Mouse (Mus musculus) liver, adult (tissue): ENCODE results near the gene Plscr3.

Experiments
- GATA4 ChIP-seq: IDR thresholded peaks from 2 replicates; pipeline ENCODE4 v1.6.1; 2014; ENCODE audit warnings: mild to moderate bottlenecking, low read length; ENCODE audit not compliant: insufficient replicate concordance

Gene Plscr3

GRCm38 (mm10) chr11:69872451-69872850 lies 26.3 kb downstream of the Plscr3 start:
- TF ChIP-seq GATA4, result no peak

DNA sequence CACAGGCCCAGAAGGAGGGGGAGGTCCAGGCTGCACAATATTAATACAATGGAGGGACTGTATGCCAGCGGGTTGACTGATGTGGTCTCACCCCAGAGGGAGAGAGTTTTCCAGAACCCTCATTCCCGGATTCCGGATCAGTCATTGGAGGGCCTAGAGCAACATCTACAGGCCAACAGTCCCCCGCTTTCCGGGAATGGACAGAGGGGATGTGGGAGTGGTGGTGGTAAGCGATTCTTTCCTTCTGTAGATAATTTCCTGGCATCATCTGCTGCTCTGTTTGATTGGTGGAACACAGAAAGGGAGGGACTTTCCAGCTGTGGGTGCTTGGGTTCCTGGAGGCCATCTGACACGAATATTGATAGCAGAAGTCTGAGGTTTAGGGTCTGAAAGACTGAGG lies 30.0 kb downstream of the Plscr3 start:
- TF ChIP-seq GATA4, result peak; percentile 9; the same call in 1 of the 2 replicates

DNA sequence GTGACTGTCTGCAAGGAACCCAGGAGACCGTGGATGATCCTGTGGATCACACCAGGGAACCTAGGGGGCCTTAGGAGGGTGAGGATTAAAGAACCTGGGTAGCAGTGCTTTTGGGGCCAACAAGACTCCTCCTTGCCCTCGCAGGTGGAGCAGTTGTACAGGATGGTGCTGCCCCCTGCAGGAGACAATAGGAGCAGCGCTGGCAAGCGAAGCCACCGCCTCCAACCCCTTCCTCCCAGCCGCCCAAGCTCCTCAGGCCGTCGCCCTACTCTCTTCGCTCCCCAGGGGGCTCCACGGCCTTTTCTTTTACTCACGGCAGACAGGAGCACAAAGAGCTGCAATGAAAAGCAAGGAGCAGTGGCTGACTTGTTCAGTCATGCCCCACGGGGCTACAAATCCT lies 30.7 kb downstream of the Plscr3 start:
- TF ChIP-seq GATA4, result no peak

DNA sequence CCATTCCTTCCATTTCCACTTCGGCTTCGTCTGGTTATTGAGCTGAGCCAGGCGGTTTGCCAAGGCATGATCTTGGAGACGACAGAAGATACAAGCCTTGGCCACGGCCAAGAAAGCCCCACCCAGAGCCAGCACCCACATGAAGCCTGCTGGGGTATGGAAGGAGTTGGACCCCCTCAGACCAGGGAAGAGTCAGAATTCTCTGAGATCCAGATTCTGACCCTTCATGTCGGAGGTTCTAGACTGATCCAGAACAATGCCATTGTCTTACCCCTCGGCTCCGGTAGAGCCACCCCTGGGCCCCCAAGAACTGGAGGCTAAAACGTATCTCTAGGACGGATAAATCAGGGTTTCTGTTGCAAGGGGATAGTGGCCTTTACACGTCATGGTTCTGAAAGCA lies 31.7 kb downstream of the Plscr3 start, which contains the start of gene Tmem95:
Gene Tmem95, minus strand, starts transcription at position 141 of the 400 bp plus-strand sequence.
- no peak for TF ChIP-seq GATA4

GRCm38 (mm10) chr11:69878399-69878798 lies 32.2 kb downstream of the Plscr3 start:
- no peak for TF ChIP-seq GATA4

GRCm38 (mm10) chr11:69878952-69879351 lies 32.8 kb downstream of the Plscr3 start:
- TF ChIP-seq GATA4, result no peak

DNA sequence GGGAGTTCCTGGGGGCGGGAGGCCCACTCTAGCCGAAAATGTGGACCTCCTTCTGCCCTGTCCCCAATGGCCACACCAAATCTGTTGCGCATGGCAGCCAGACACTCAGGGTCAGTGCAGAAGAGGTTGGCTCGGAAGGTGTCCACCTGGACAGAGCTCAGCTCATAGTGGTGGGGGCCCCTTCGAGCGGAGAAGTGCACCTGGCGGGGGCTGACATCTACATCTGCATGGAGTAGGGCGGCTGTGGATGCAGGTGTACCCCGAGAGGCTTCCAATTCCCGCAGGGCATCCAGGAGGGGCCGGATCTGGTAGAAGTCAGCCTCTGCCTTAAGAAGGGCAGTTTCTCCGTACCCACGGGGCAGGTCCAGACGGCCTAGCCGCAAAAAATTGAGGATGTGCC lies 33.5 kb downstream of the Plscr3 start:
- no peak for TF ChIP-seq GATA4

DNA sequence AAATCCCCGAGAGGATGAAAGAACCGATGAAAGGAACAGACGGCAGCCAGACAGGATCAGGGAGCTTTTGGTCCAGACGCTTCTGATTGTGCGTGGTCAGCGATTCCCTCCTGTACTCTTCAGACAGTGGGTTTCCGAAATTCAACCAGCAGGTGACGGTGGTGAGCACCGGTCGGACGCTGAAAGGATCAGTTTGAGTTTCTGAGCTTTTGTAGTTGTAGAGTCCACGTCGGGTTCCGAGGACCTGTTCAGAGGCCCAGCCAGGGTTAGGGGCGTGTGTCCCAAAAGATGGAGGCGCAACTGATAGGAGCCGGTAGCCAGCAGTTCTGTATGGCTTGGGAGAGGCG lies 34.3 kb downstream of the Plscr3 start:
- TF ChIP-seq GATA4, result no peak

DNA sequence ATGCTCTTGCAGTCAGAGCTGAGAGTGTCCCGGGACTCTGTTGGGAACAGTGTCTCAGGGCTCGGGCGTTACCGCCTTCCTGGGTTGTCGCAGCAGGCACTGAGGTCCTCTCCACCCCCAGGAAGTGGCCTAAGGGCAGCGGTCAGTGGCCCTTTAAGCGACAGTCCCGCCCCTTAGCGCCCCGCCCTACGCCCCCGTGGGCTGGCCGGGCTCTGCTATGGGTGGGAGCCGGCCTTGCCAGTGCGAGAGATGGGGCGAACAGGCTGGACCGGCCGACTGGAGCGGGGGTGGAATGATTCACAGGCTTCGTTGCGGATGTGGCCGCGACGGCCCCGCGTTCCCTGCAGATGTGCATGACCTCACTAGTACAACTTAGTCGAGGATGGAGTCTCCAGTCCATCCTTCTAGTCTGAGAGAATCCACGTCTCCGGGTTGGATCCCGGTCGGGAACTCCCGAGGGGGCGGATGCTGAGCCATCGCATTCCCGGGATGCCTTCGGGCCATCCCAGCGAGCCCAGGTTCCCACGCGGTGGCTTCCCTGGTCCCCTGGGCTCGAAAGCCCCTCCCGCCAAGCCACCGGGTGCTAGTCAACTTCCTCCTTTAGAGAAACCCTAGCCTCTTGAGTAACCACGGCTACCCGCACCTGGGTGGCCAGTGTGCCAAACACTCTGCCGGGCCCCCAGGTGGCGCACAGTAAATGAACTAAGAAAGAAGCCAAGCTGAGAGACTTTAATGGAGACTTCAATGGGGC lies 34.9 kb downstream of the Plscr3 start, which contains the start of gene Kctd11:
Gene Kctd11, minus strand, starts transcription at position 554 of the 751 bp plus-strand sequence.
- TF ChIP-seq GATA4, result peak; percentile 39; the same call in 1 of the 2 replicates

- no peak for TF ChIP-seq GATA4
These were observed 35.9 kb downstream of the Plscr3 start for GRCm38 (mm10) chr11:69881787-69882670.

DNA sequence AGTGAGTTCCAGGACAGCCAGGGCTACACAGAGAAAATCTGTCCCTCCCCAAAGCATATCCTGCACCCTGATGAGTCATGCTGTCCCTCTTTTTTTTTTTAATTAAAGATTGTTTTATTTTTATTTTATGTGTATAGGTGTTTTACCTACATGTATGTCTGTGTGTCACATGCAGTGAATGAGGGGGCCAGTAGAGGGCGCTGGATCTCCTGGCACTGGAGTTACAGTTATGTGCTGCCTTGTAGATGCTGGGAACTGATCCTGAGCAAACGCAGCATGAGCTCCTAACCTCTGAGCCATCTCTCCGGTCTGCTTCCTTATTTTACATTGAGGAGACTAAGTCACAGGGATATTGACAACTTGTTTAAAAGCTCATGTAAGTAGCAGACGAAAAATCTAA lies 36.9 kb downstream of the Plscr3 start:
- no peak for TF ChIP-seq GATA4

DNA sequence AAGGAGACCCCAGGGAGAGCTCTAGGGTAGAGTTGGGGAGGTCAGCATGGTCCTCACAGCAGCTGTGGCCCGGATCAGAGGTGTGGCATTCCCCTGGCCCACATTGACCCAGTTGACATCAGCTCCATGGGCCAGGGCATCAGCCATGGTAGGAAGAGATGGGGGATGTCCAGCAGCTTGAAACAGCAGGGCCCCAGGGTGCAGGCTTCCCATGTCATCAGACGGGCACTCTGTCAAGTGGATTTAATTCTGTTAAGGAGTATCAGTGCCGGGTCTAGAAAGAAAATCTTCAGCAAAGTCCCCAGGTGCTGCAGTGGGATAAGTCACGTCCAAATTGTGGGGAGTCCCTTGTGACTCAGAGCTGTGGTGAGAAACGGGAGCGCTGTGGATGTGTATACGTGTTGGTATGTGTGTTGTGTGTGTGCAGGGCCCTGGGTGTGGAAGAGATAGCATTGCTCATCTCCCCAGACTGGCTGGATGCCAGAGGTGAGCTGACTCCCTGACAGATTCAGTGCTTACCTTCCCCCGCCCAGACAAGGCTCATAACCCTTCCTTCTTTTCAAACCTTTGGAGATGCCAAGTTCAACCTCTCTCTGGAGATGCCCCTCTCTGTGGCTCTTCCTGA lies 37.5 kb downstream of the Plscr3 start:
- TF ChIP-seq GATA4, result no peak

DNA sequence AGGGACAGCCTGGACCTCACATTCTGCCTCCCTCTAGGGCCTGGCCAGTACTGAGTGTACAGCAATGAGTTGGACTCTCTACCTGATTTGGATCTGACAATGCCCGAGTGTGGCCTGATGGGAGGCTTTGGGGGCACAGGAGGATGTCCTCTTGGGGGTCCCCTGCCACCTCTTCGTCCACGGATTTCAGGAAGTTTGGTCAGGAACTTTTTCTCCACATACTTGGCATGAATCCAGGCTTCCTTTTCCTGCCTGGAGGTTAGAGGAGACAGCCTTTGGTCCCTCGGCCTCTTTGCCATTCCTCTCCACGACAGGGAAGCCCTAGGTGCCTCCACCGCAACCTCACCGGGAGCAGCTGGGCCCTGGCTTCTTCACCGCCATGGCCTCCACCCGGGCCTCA lies 38.1 kb downstream of the Plscr3 start:
- no peak for TF ChIP-seq GATA4

GRCm38 (mm10) chr11:69884663-69885062 lies 38.5 kb downstream of the Plscr3 start:
- TF ChIP-seq GATA4, result no peak

DNA sequence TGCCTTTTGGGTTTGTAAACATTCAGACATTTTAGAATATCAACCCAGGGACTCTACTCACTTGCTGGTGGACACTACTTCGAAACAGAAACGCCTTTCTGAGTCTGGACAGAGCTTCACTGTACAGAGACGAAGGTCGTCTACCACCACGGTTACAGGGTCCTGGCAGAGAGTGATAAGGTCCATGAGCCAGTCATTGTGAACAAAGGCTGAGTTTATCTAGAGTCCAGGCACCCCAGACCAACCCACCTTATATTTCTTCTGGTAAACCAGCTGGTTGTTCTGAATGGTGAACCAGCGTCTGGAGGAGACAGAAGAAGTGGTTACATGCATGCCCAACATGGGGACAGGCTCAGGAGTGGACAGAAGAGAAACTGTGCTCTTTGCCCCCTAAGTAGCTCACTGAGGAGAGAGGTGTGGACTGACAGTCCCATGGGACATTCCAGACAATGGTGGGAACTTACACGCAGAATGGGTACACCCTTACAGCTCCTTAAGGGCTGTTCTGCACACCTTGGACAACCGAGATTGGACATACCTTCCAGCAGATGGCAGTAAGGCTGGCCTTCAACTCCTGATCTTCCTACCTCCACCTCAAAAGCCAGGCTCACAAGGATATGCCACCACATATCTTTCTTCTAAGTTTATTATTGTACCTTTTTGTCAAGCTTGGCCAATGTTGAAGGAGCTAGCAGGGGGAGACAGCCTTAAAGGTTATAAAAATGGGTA lies 40.9 kb downstream of the Plscr3 start:
- no peak for TF ChIP-seq GATA4
